Comparison of ENCODE assay signal across 10 mouse cellular contexts in the genomic region with DNA sequence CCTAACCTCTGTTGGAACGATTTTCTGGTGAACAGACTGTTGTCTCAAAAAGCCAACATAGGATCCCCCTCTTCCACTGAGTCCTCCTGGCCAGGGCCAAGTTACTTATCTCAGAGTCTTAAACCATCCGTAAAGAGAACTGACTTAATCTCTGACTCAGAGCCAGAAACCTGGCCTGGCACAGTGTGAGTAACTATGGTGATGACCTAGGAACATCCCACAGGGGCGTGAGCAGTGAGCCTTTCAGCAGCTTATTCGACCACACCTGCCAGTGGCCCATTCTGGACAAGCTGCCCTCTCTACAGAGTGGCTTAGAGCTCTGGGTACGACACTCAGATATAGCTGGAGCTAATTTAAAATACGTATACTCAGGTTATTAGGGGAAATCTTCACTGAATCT. TPM values are rescaled to one million over a fixed set of nuclear protein-coding genes. Genes with fewer than 3 reads are reported as not detected.
DNase-seq lines count a peak whose midpoint lies in the region; ATAC-seq and TF ChIP-seq lines count a peak whose summit lies in the region.
"Had no signal": no experiment of that assay in that cellular context is flagged by ENCODE, and none has a peak within 500 bp of the region (broad histone marks: within the 10 kb centered on the region; RNA-seq: fewer than 3 reads in every experiment).

No protein-coding gene starts in this region.

- no peaks in the 10 kb centered on the region for H3K27me3 ChIP-seq in heart, embryonic 14.5 days (ENCODE audit: control insufficient read depth, insufficient read depth, low read length)
- no peaks in the 10 kb centered on the region for H3K27me3 ChIP-seq in CH12.LX (replicated peaks)
- H3K27me3 ChIP-seq: embryonic facial prominence, embryonic 15.5 days had no signal

- H3K4me3 ChIP-seq in heart, embryonic 14.5 days (ENCODE audit: control insufficient read depth in 1 of 2, insufficient read depth in 1 of 2, low read depth in 1 of 2, low read length in 2 of 2) = no peak overlapping the region
- H3K4me3 ChIP-seq in CH12.LX (replicated peaks in 1 of 3; ENCODE audit: low read depth in 2 of 3, low read length in 2 of 3, poor library complexity in 1 of 3) = no peak overlapping the region
- H3K4me3 ChIP-seq: embryonic facial prominence, embryonic 15.5 days had no signal

- H3K27ac ChIP-seq in heart, embryonic 14.5 days (replicated peaks in 1 of 2; ENCODE audit: control insufficient read depth in 1 of 2, insufficient read depth in 1 of 2, low read depth in 2 of 2, low read length in 2 of 2) = no peak overlapping the region
- H3K27ac ChIP-seq in CH12.LX (ENCODE audit: insufficient read depth, low read depth) = no peak overlapping the region
- H3K27ac ChIP-seq: macrophage had no signal

- H3K79me2 ChIP-seq in CH12.LX (replicated peaks; ENCODE audit: control insufficient read depth, extremely low read depth, insufficient read depth, poor library complexity, severe bottlenecking) = no peaks in the 10 kb centered on the region

- TF ChIP-seq POLR2A in CH12.LX (IDR thresholded peaks at IDR 0.05; ENCODE audit: low read depth, low read length) = no peak

- no peak for TF ChIP-seq CTCF in CH12.LX (conservative IDR thresholded peaks at IDR 0.05 in 1 of 2, IDR thresholded peaks at IDR 0.05 in 1 of 2; ENCODE audit: low read depth in 2 of 2, low read length in 2 of 2)

- peaks cover 13 to 20% of the 10 kb centered on the region in 2 experiments for H3K4me1 ChIP-seq in heart, embryonic 14.5 days (ENCODE audit: control insufficient read depth in 2 of 2, insufficient read depth in 2 of 2, low read length in 2 of 2)
- peaks cover 3 to 67% of the 10 kb centered on the region in 2 experiments for H3K4me1 ChIP-seq in CH12.LX (ENCODE audit: control insufficient read depth in 1 of 2, insufficient read depth in 2 of 2)

- in situ Hi-C loops in CH12.LX (cut with MboI; ENCODE audit: low pct_ligation_motif_present, low pct_unique_long_range_greater_than_20kb, low sequenced_read_pairs) = loop anchor here (25.0 kb wide), 1 partner anchor 464 kb away; the partner anchor contains the start of genes Gm49336, Mtmr6 and Nupl1

- H3K9ac ChIP-seq in heart, embryonic 14.5 days (ENCODE audit: low read length) = no peak overlapping the region; the same call in 1 of the 2 replicates
- no peak overlapping the region for H3K9ac ChIP-seq in CH12.LX (ENCODE audit: insufficient read depth, low read depth)
- H3K9ac ChIP-seq: embryonic facial prominence, embryonic 15.5 days had no signal

- no peak for DNase-seq in heart, adult 11 months
- peak; percentile 78 for DNase-seq in CH12.LX (ENCODE audit: extremely low read depth)
- peak; percentile 41 to 55 for DNase-seq in cerebellum, postnatal 25 days
- DNase-seq in kidney, postnatal 25 days = peak; percentile 53 to 72
- DNase-seq in lung, postnatal 14 days = no peak
- no peak for DNase-seq in frontal cortex, postnatal 14 days (ENCODE audit: low spot score in 2 of 2)
- no peak for DNase-seq in layer of hippocampus, adult 11-12 months (ENCODE audit: low spot score)

- no peak for TF ChIP-seq RAD21 in CH12.LX (IDR thresholded peaks at IDR 0.05; ENCODE audit: low read depth, low read length)

- H3K36me3 ChIP-seq in heart, embryonic 14.5 days (ENCODE audit: control insufficient read depth, insufficient read depth, low read length) = no peaks in the 10 kb centered on the region
- H3K36me3 ChIP-seq in CH12.LX (replicated peaks in 1 of 2; ENCODE audit: control insufficient read depth in 1 of 2, insufficient read depth in 1 of 2, low read length in 1 of 2) = no peaks in the 10 kb centered on the region
- H3K36me3 ChIP-seq: embryonic facial prominence, embryonic 15.5 days had no signal

- peak; percentile 68 for TF ChIP-seq EP300 in CH12.LX (IDR thresholded peaks at IDR 0.05; ENCODE audit: low read length)

- H3K9me3 ChIP-seq in heart, embryonic 14.5 days (ENCODE audit: control insufficient read depth, low read length) = peaks cover 6% of the 10 kb centered on the region; the same call in 1 of the 2 replicates
- peaks cover 6% of the 10 kb centered on the region for H3K9me3 ChIP-seq in CH12.LX (replicated peaks; ENCODE audit: low read length)
- H3K9me3 ChIP-seq: embryonic facial prominence, embryonic 15.5 days had no signal

- dilution Hi-C loops in CH12.LX (cut with MboI; ENCODE audit: extremely low pct_ligation_motif_present, extremely low pct_unique_long_range_greater_than_20kb, low sequenced_read_pairs) = no loop called here

- peak; percentile 77 for ATAC-seq in heart, embryonic 14.5 days (ENCODE audit: insufficient number of reproducible peaks, insufficient read depth, low FRiP score, low read depth)

- 27% methylated on average over 6 of the region's 6 CpGs for WGBS in heart, embryonic 14.5 days

- no peak overlapping the region for H3K4me2 ChIP-seq in heart, embryonic 14.5 days (ENCODE audit: low read length)
- H3K4me2 ChIP-seq in CH12.LX (ENCODE audit: insufficient read depth, low read depth, poor library complexity, severe bottlenecking) = no peak overlapping the region
- H3K4me2 ChIP-seq: embryonic facial prominence, embryonic 15.5 days had no signal

TF ChIP-seq in CH12.LX, 34 proteins besides CTCF, POLR2A, EP300 and RAD21:
- TF ChIP-seq MXI1 (IDR thresholded peaks at IDR 0.05; ENCODE audit: low read depth, low read length) (peak; percentile 59; the same call in 1 of the 2 replicates), IRF4 (IDR thresholded peaks at IDR 0.05; ENCODE audit: low read depth, low read length) (peak; percentile 72), HCFC1 (IDR thresholded peaks at IDR 0.05; ENCODE audit: low read depth, low read length) (no peak), ZC3H11A (IDR thresholded peaks at IDR 0.05; ENCODE audit: low read depth, low read length) (no peak), TCF12 (IDR thresholded peaks at IDR 0.05; ENCODE audit: low read depth, low read length) (0 out of 2 replicates have a peak, but pooled peaks have one; percentile 22), UBTF (IDR thresholded peaks at IDR 0.05; ENCODE audit: low read depth, low read length) (no peak), MAFK (IDR thresholded peaks at IDR 0.05; ENCODE audit: insufficient replicate concordance, low read length) (no peak), JUN (IDR thresholded peaks at IDR 0.05; ENCODE audit: insufficient read depth, low read depth, low read length) (0 out of 2 replicates have a peak, but pooled peaks have one; percentile 17), POLR2AphosphoS2 (IDR thresholded peaks at IDR 0.05; ENCODE audit: low read depth, low read length) (no peak), RCOR1 (conservative IDR thresholded peaks at IDR 0.05; ENCODE audit: low read depth, low read length) (no peak), ELF1 (IDR thresholded peaks at IDR 0.05; ENCODE audit: low read depth, low read length) (no peak), CHD1 (IDR thresholded peaks at IDR 0.05; ENCODE audit: low read depth, low read length) (no peak), MAZ (IDR thresholded peaks at IDR 0.05; ENCODE audit: low read depth, low read length) (0 out of 2 replicates have a peak, but pooled peaks have one; percentile 25), JUND (conservative IDR thresholded peaks at IDR 0.05; ENCODE audit: low read depth, low read length) (0 out of 2 replicates have a peak, but pooled peaks have one; percentile 53), MEF2A (IDR thresholded peaks at IDR 0.05; ENCODE audit: borderline replicate concordance, low read depth, low read length) (no peak), PAX5 (IDR thresholded peaks at IDR 0.05; ENCODE audit: low read length) (no peak), USF2 (conservative IDR thresholded peaks at IDR 0.05; ENCODE audit: low read depth, low read length) (no peak), ETS1 (conservative IDR thresholded peaks at IDR 0.05; ENCODE audit: low read depth, low read length) (peak; percentile 32; the same call in 1 of the 2 replicates), BHLHE40 (IDR thresholded peaks at IDR 0.05; ENCODE audit: low read depth, low read length) (no peak; the same call in none of the 2 replicates), KAT2A (IDR thresholded peaks at IDR 0.05; ENCODE audit: insufficient replicate concordance, low read length) (no peak), E2F4 (IDR thresholded peaks at IDR 0.05; ENCODE audit: insufficient replicate concordance, low read depth, low read length) (no peak), SIN3A (IDR thresholded peaks at IDR 0.05; ENCODE audit: low read length) (0 out of 2 replicates have a peak, but pooled peaks have one; percentile 35), NELFE (IDR thresholded peaks at IDR 0.05; ENCODE audit: low read depth, low read length) (no peak), MAX (IDR thresholded peaks at IDR 0.05; ENCODE audit: low read length) (0 out of 2 replicates have a peak, but pooled peaks have one; percentile 29), GABPA (IDR thresholded peaks at IDR 0.05; ENCODE audit: insufficient replicate concordance, low read depth, low read length) (no peak), ZKSCAN1 (IDR thresholded peaks at IDR 0.05; ENCODE audit: borderline replicate concordance, low read depth, low read length) (no peak), ZMIZ1 (IDR thresholded peaks at IDR 0.05; ENCODE audit: low read depth, low read length) (no peak), TBP (conservative IDR thresholded peaks at IDR 0.05; ENCODE audit: low read depth, low read length) (no peak)

RNA-seq across cellular contexts. Expression of gene C1qtnf9, which starts 41.8 kb away (rescaled TPM):
- polyA plus RNA-seq in heart, embryonic 14.5 days (2014; fragmentation: Nextera tagmentation; extraction: Ambion mirVana) = 0.31 and 0.98 TPM in 2 replicates
- total RNA-seq in CH12.LX (2012; rRNA removed) = 0.08 TPM in 1 of 2 replicates, not detected in the other
- total RNA-seq in CH12.LX (2014; rRNA removed) = not detected in 2 replicates
- polyA plus RNA-seq in CH12.LX (2012; ENCODE audit: insufficient read length, low read depth) = 0.20 and 0.26 TPM in 2 replicates
- polyA plus RNA-seq: macrophage had no signal

RNA-seq across cellular contexts. Expression of gene Mipep, which starts 58.3 kb away (rescaled TPM):
- polyA plus RNA-seq in heart, embryonic 14.5 days (2014; fragmentation: Nextera tagmentation; extraction: Ambion mirVana) = 33.4 and 37.3 TPM in 2 replicates
- total RNA-seq in CH12.LX (2012; rRNA removed) (33.1 and 36.0 TPM in 2 replicates), CH12.LX (2014; rRNA removed) (37.2 and 41.7 TPM in 2 replicates)
- polyA plus RNA-seq in CH12.LX (2012; ENCODE audit: insufficient read length, low read depth) = 35.1 and 36.6 TPM in 2 replicates

Comparison
In these comparisons a context has a peak if more than half of its experiments do, and no peak if none do; other contexts are left out.
1. DNase-seq: peak in CH12.LX (single experiment), cerebellum, postnatal 25 days (2 of 2) and kidney, postnatal 25 days (2 of 2); none in heart, adult 11 months (single experiment), lung, postnatal 14 days (single experiment), frontal cortex, postnatal 14 days (0 of 2) and layer of hippocampus, adult 11-12 months (single experiment).